Mouse (Mus musculus): Measurements from ENCODE around the gene Vmn2r53.
"Not testable (repeated sequence)": the region's sequence is repeated elsewhere in the genome, so short reads cannot be mapped to it uniquely, and the experiment has no call there.

DNA sequence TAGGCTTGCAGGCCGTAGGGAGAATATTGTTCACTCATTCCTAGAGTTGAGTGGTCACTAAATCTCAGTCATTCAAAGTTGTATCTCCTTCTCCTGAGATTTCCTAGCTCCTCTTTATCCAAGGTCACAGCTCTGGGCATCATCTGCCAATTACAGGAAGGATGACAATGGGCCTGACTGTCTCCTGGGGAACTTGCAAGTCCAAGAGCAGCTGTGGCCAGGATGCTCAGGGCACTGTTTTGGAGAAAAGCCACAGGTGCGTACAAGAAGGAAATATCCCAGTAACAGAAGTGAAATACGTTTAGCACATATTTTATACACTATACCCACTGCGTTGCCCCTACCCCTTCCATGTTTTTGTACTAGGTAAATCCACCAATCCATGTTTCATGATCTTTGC, 31.6 kb upstream of the Vmn2r53 start, which contains the start of gene Vmn2r54:
- not testable (repeated sequence) for TF ChIP-seq CTCF (IDR thresholded peaks at IDR 0.05; ENCODE audit: control insufficient read depth, insufficient read depth, insufficient replicate concordance, low read depth, low read length); POLR2A (IDR thresholded peaks at IDR 0.05; ENCODE audit: control insufficient read depth, low read depth, low read length)

Data from testis, adult 2 months (tissue).